Mouse (Mus musculus) cerebellum, postnatal 36 days (tissue): ENCODE data around the gene Pltp.
"Not testable (repeated sequence)": the region's sequence is repeated elsewhere in the genome, so short reads cannot be mapped to it uniquely, and the experiment has no call there.

ENCODE experiments used
- DNase-seq, 2 experiments: peaks; one replicate each; pipeline ENCODE4 v3.0.0; 2021 to 2022; ENCODE audit warnings: mixed read lengths in 2 of 2

Gene Pltp

GRCm38 (mm10) chr2:164803921-164804313 lies 53.6 kb downstream of the Pltp start:
- no peak for DNase-seq

GRCm38 (mm10) chr2:164803201-164803920 lies 54.1 kb downstream of the Pltp start:
- DNase-seq = no peak

- no peak for DNase-seq
Observed at GRCm38 (mm10) chr2:164800252-164801004, 57.1 kb downstream of the Pltp start.

- not testable (repeated sequence) for DNase-seq
Observed at GRCm38 (mm10) chr2:164798554-164798953, 59.0 kb downstream of the Pltp start.

- no peak for DNase-seq
Observed at GRCm38 (mm10) chr2:164795868-164796267, 61.6 kb downstream of the Pltp start.

- DNase-seq = peak; percentile 86 to 87
Observed at GRCm38 (mm10) chr2:164794293-164794692, 63.2 kb downstream of the Pltp start.

GRCm38 (mm10) chr2:164793772-164794171 lies 63.7 kb downstream of the Pltp start:
- no peak for DNase-seq

- DNase-seq = peak; percentile 75 to 78
Observed at GRCm38 (mm10) chr2:164793236-164793635, 64.3 kb downstream of the Pltp start.

GRCm38 (mm10) chr2:164792400-164793190 lies 64.9 kb downstream of the Pltp start:
- no peak for DNase-seq

GRCm38 (mm10) chr2:164791841-164792261 lies 65.7 kb downstream of the Pltp start:
- DNase-seq = peak; percentile 52 to 54

GRCm38 (mm10) chr2:164790451-164790850 lies 67.1 kb downstream of the Pltp start:
- no peak for DNase-seq
